7 mouse cellular contexts compared by ENCODE assay signal in genomic region chr3:84582023-84582912, GRCm38 (mm10). TPM values are rescaled to one million over a fixed set of nuclear protein-coding genes. Genes with fewer than 3 reads are reported as not detected.
DNase-seq lines count a peak whose midpoint lies in the region; ATAC-seq and TF ChIP-seq lines count a peak whose summit lies in the region.

Arfip1 (minus strand) TSS chr3:84582625.

- TF ChIP-seq POLR2A in kidney, adult 2 months (IDR thresholded peaks at IDR 0.05; ENCODE audit: low read depth, low read length), result no peak
- peak; percentile 22 for TF ChIP-seq POLR2A in spleen, adult 2 months (IDR thresholded peaks at IDR 0.05; ENCODE audit: low read depth, low read length)

- TF ChIP-seq CTCF in kidney, adult 2 months (conservative IDR thresholded peaks at IDR 0.05; ENCODE audit: insufficient read depth, insufficient read length, low read depth, low read length), result no peak
- no peak for TF ChIP-seq CTCF in spleen, adult 2 months (IDR thresholded peaks at IDR 0.05; ENCODE audit: extremely low read depth, insufficient read depth, insufficient read length, insufficient replicate concordance)

- no peaks in the 10 kb centered on the region for H3K36me3 ChIP-seq in embryonic facial prominence, embryonic 12.5 days
- no peaks in the 10 kb centered on the region for H3K36me3 ChIP-seq in kidney, adult 2 months (ENCODE audit: control insufficient read depth, insufficient read depth, low read length)
- H3K36me3 ChIP-seq in limb, embryonic 12.5 days, result no peaks in the 10 kb centered on the region
- no peaks in the 10 kb centered on the region for H3K36me3 ChIP-seq in midbrain, embryonic 15.5 days (replicated peaks)
- no peaks in the 10 kb centered on the region for H3K36me3 ChIP-seq in spleen, adult 2 months (ENCODE audit: control insufficient read depth, insufficient read depth, low read length)

- DNase-seq in adrenal gland, postnatal 25 days, result peak; percentile 99
- DNase-seq in heart, adult 18-20 months, result peak; percentile 97 to 98
- peak; percentile 98 for DNase-seq in kidney, adult 2 months
- peak; percentile 70 to 92 for DNase-seq in spleen, adult 2 months (ENCODE audit: low read depth in 1 of 2, low spot score in 2 of 2)

- peak within 1 kb of the TSS; percentile 75 for H3K4me3 ChIP-seq in embryonic facial prominence, embryonic 12.5 days
- H3K4me3 ChIP-seq in kidney, adult 2 months (ENCODE audit: insufficient read depth, low read depth, low read length), result peak within 1 kb of the TSS; percentile 83
- peak within 1 kb of the TSS; percentile 80 for H3K4me3 ChIP-seq in limb, embryonic 12.5 days (replicated peaks)
- H3K4me3 ChIP-seq in midbrain, embryonic 15.5 days, result peak within 1 kb of the TSS; percentile 64
- peak within 1 kb of the TSS; percentile 88 for H3K4me3 ChIP-seq in spleen, adult 2 months (ENCODE audit: extremely low read depth, insufficient read depth, insufficient read length)

- no peaks in the 10 kb centered on the region for H3K27me3 ChIP-seq in embryonic facial prominence, embryonic 12.5 days
- H3K27me3 ChIP-seq in kidney, adult 2 months (replicated peaks; ENCODE audit: control insufficient read depth, insufficient read depth, low read length), result no peaks in the 10 kb centered on the region
- no peaks in the 10 kb centered on the region for H3K27me3 ChIP-seq in limb, embryonic 12.5 days
- no peaks in the 10 kb centered on the region for H3K27me3 ChIP-seq in midbrain, embryonic 15.5 days (replicated peaks)
- no peaks in the 10 kb centered on the region for H3K27me3 ChIP-seq in spleen, adult 2 months (ENCODE audit: control insufficient read depth, insufficient read depth, low read length)

- ATAC-seq in embryonic facial prominence, embryonic 12.5 days (ENCODE audit: insufficient number of reproducible peaks, insufficient read depth, low FRiP score, low TSS enrichment), result peak; percentile 99
- ATAC-seq in limb, embryonic 12.5 days (ENCODE audit: insufficient number of reproducible peaks, insufficient read depth, low FRiP score, low TSS enrichment, low read depth), result peak; percentile 98
- peak; percentile 99 for ATAC-seq in midbrain, embryonic 15.5 days (replicated peaks)

- under 1% methylated on average over 60 of the region's 70 CpGs for WGBS in embryonic facial prominence, embryonic 12.5 days
- under 1% methylated on average over 70 of the region's 70 CpGs for WGBS in kidney, adult 2 months
- under 1% methylated on average over 68 of the region's 70 CpGs for WGBS in limb, embryonic 12.5 days
- WGBS in midbrain, embryonic 15.5 days, result under 1% methylated on average over 66 of the region's 70 CpGs
- WGBS in spleen, adult 2 months, result under 1% methylated on average over 70 of the region's 70 CpGs

- peak within 1 kb of the TSS; percentile 87 for H3K4me2 ChIP-seq in embryonic facial prominence, embryonic 12.5 days (replicated peaks)
- peak within 1 kb of the TSS; percentile 85 for H3K4me2 ChIP-seq in limb, embryonic 12.5 days
- peak within 1 kb of the TSS; percentile 88 for H3K4me2 ChIP-seq in midbrain, embryonic 15.5 days

- H3K27ac ChIP-seq in embryonic facial prominence, embryonic 12.5 days, result peak within 1 kb of the TSS; percentile 84
- H3K27ac ChIP-seq in kidney, adult 2 months (ENCODE audit: insufficient read depth, low read depth, low read length), result peak within 1 kb of the TSS; percentile 77
- peak within 1 kb of the TSS; percentile 88 for H3K27ac ChIP-seq in limb, embryonic 12.5 days
- peak within 1 kb of the TSS; percentile 89 for H3K27ac ChIP-seq in midbrain, embryonic 15.5 days
- H3K27ac ChIP-seq in spleen, adult 2 months (ENCODE audit: insufficient read depth, low read length), result peak within 1 kb of the TSS; percentile 77

- H3K9ac ChIP-seq in embryonic facial prominence, embryonic 12.5 days, result peak within 1 kb of the TSS; percentile 87
- peak within 1 kb of the TSS; percentile 81 for H3K9ac ChIP-seq in limb, embryonic 12.5 days (replicated peaks)
- H3K9ac ChIP-seq in midbrain, embryonic 15.5 days, result peak within 1 kb of the TSS; percentile 63

- peaks cover 20% of the 10 kb centered on the region for H3K4me1 ChIP-seq in embryonic facial prominence, embryonic 12.5 days
- peaks cover 16% of the 10 kb centered on the region; the same call in 1 of the 2 replicates for H3K4me1 ChIP-seq in kidney, adult 2 months (ENCODE audit: control insufficient read depth, insufficient read depth, low read length)
- H3K4me1 ChIP-seq in limb, embryonic 12.5 days (replicated peaks), result peaks cover 17% of the 10 kb centered on the region
- H3K4me1 ChIP-seq in midbrain, embryonic 15.5 days, result peaks cover 28% of the 10 kb centered on the region
- H3K4me1 ChIP-seq in spleen, adult 2 months (ENCODE audit: control insufficient read depth, insufficient read depth, insufficient read length), result peaks cover 4% of the 10 kb centered on the region; the same call in 1 of the 2 replicates

- H3K9me3 ChIP-seq in embryonic facial prominence, embryonic 12.5 days, result no peaks in the 10 kb centered on the region
- no peaks in the 10 kb centered on the region for H3K9me3 ChIP-seq in limb, embryonic 12.5 days
- H3K9me3 ChIP-seq in midbrain, embryonic 15.5 days, result no peaks in the 10 kb centered on the region

RNA-seq across cellular contexts. Expression of gene Arfip1, which starts in this region (rescaled TPM):
- 48.2 and 58.0 TPM in 2 replicates for total RNA-seq in adrenal gland, postnatal 25 days (2021)
- 35.8 and 39.6 TPM in 2 replicates for polyA plus RNA-seq in embryonic facial prominence, embryonic 12.5 days (2016; fragmentation: Nextera tagmentation; extraction: Ambion mirVana)
- total RNA-seq in heart, adult 18-20 months (2021), result 10 to 100 TPM; 14.7 to 15.5 TPM
- polyA plus RNA-seq in kidney, adult 2 months (2012; rRNA removed), result 11.8 and 14.3 TPM in 2 replicates
- polyA plus RNA-seq in limb, embryonic 12.5 days (2016; fragmentation: Nextera tagmentation; extraction: Ambion mirVana), result 35.5 and 39.4 TPM in 2 replicates
- 21.5 and 22.2 TPM in 2 replicates for polyA plus RNA-seq in midbrain, embryonic 15.5 days (2015; fragmentation: Nextera tagmentation; extraction: Ambion mirVana)
- polyA plus RNA-seq in spleen, adult 2 months (2012; rRNA removed), result 4.2 and 4.6 TPM in 2 replicates

Comparison
In these comparisons a context has a peak if more than half of its experiments do, and no peak if none do; other contexts are left out.
1. Peak in every context shown above with its lines: DNase-seq, ATAC-seq, H3K4me3 ChIP-seq and H3K27ac ChIP-seq.